Mouse (Mus musculus) hindbrain, embryonic 13.5 days (tissue): ENCODE results near the gene Trim7. TPM values are rescaled to one million over a fixed set of nuclear protein-coding genes. Genes with fewer than 3 reads are reported as not detected.
"Not testable (repeated sequence)": the region's sequence is repeated elsewhere in the genome, so short reads cannot be mapped to it uniquely, and the experiment has no call there.

ENCODE experiments used
- ATAC-seq: fragments of 200-750 bp; cut with Nextera tagmentation; 2 replicates; pipeline ENCODE4 v1.8.0; 2017; ENCODE audit warnings: moderate TSS enrichment; ENCODE audit not compliant: low FRiP score
- H3K27ac ChIP-seq: fragments of 300-500 bp; sonication (generic); 2 replicates; pipeline ENCODE4 v1.5.1; 2015; ENCODE audit warnings: inconsistent platforms, mild to moderate bottlenecking, moderate library complexity
- H3K27me3 ChIP-seq: fragments of 300-500 bp; sonication (generic); 2 replicates; pipeline ENCODE4 v1.6.1; 2015; ENCODE audit warnings: mild to moderate bottlenecking, inconsistent platforms
- H3K36me3 ChIP-seq: fragments of 300-500 bp; sonication (generic); 2 replicates; pipeline ENCODE4 v1.6.1; 2015; ENCODE audit warnings: mild to moderate bottlenecking, inconsistent platforms
- H3K4me1 ChIP-seq: fragments of 300-500 bp; sonication (generic); replicated peaks from 2 replicates; pipeline ENCODE4 v1.6.1; 2015; ENCODE audit warnings: inconsistent platforms
- H3K4me2 ChIP-seq: fragments of 300-500 bp; sonication (generic); 2 replicates; pipeline ENCODE4 v1.6.1; 2015; ENCODE audit warnings: inconsistent platforms, mild to moderate bottlenecking, moderate library complexity
- H3K4me3 ChIP-seq: fragments of 300-500 bp; sonication (generic); 2 replicates; pipeline ENCODE4 v1.5.1; 2015; ENCODE audit warnings: mild to moderate bottlenecking, inconsistent platforms
- H3K9ac ChIP-seq: fragments of 300-500 bp; sonication (generic); 2 replicates; pipeline ENCODE4 v1.6.1; 2015; ENCODE audit warnings: mild to moderate bottlenecking, inconsistent platforms
- H3K9me3 ChIP-seq: fragments of 300-500 bp; sonication (generic); 2 replicates; pipeline ENCODE4 v1.6.1; 2016; ENCODE audit warnings: inconsistent platforms
- whole genome bisulfite sequencing: fragments of 180-500 bp; shearing (Covaris S2); methylation state at CpG from one replicate; pipeline ENCODE4 v1.1.7; 2015; 5-methylcytosine and 5-hydroxymethylcytosine counted together
- polyA plus RNA-seq: library from polyadenylated mRNA; unstranded; fragments of >200 nt; fragmentation: Nextera tagmentation; extraction: Ambion mirVana; gene quantifications from 2 replicates; pipeline ENCODE4 v1.2.1, GENCODE M21; 2015

Trim7 gene
- polyA plus RNA-seq, 1 experiment from 2014 or later, result 1.0 TPM

DNA sequence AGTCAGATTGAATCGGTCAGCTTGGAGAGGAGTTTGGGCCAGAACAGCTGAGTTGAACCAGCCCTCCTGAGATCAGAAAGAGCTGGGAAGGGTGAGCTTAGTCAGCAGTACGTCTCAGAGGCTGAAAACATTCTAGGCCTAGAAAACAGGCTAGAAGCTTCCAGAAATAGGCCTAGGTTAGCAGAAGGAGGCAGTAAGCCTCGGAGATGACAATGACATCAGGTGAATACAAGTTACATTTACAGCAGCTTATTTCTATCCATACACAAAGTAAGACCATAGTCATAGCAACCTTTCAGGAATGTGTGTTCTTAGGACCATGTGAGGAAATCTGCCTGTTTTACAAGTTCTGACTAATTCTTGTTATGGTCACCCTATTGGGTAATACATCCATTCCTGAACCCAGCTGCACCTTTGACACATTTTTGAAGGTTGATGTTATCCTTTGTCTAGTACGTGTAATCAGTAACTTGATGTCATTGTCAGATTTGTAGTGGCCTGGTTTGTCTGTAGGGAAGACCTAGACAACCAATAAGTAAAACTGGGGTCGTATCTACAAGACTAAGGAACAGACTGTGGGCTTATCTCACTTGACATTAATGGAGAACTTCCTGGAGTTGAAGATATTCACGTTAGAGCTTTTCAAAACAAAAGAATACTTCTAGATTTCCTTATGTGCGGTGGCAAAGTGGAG lies 6.2 kb upstream of the Trim7 start:
- Histone ChIP-seq H3K9me3 (no peaks in the 10 kb centered on the region), H3K27ac (no peak overlapping the region), H3K9ac (no peak overlapping the region), H3K27me3 (peaks cover 23% of the 10 kb centered on the region), H3K4me1 (peaks cover 24% of the 10 kb centered on the region), H3K4me3 (no peak overlapping the region), H3K4me2 (no peak overlapping the region), H3K36me3 (no peaks in the 10 kb centered on the region)
- ATAC-seq, result no peak
- WGBS, result 80% methylated on average over 7 of the region's 7 CpGs

GRCm38 (mm10) chr11:48820308-48820674 lies 5.6 kb upstream of the Trim7 start:
- Histone ChIP-seq H3K4me3 (no peak overlapping the region), H3K27me3 (peaks cover 27% of the 10 kb centered on the region), H3K9me3 (no peaks in the 10 kb centered on the region), H3K27ac (no peak overlapping the region), H3K9ac (no peak overlapping the region), H3K36me3 (no peaks in the 10 kb centered on the region), H3K4me2 (no peak overlapping the region), H3K4me1 (peaks cover 19% of the 10 kb centered on the region)
- ATAC-seq, result no peak

DNA sequence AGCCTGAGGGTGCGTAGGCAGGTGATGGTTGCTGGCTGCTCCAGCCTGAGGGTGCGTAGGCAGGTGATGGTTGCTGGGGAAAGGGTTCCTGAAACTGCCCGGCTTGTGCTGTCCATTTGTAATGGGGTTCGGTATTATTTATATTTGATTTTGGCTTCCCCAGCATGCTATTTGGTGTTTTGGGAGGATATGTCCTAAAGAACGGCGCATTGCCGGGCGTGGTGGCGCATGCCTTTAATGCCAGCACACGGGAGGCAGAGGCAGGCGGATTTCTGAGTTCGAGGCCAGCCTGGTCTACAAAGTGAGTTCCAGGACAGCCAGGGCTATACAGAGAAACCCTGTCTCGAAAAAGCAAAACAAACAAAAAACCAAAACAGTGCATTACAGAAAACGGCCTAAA lies 4.6 kb upstream of the Trim7 start:
- H3K4me2 ChIP-seq, ATAC-seq, H3K9ac ChIP-seq, H3K4me3 ChIP-seq, H3K27ac ChIP-seq, H3K36me3 ChIP-seq, H3K9me3 ChIP-seq, H3K4me1 ChIP-seq: not testable (repeated sequence)
- peaks cover 27% of the 10 kb centered on the region for H3K27me3 ChIP-seq
- 85% methylated on average over 14 of the region's 14 CpGs for WGBS

DNA sequence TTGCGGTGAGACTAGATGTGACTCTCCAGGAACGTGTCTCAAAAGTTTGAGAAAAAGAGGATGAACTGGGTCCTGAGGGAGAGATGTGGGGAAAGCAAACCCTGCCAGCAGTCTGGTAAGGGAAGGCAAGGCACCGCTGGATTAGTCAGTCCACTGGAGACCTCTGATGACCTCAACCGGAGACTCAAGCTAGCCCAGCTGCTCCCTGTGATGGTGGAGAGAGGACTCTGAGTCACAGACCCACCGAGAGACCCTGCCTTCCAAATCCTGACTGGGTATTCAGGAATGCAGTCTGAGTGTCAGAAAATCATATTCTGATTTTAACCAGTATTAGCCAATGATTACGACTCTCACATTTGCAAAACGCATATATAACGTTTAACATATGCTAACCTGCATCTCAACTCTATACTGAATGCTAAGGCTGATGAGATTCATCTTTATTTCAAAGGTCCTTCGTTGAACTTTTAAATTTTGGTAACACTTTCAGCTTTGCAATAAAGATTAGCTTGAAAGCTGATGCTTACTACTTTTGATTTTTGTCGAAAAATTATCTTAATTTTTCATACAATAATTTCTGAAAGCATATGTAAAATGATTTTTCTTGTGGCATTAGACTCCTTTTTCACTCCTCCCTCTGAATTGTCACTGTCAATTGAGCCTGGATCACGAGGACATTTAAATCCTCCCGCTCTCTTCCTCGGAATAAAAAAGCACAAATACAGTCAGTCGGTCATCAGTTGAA lies 3.0 kb upstream of the Trim7 start:
- no peak for ATAC-seq
- WGBS, result 39% methylated on average over 14 of the region's 14 CpGs
- H3K9ac ChIP-seq, result no peak overlapping the region
- H3K4me1 ChIP-seq, result peaks cover 18% of the 10 kb centered on the region
- no peaks in the 10 kb centered on the region for H3K36me3 ChIP-seq
- no peaks in the 10 kb centered on the region for H3K9me3 ChIP-seq
- peaks cover 31% of the 10 kb centered on the region for H3K27me3 ChIP-seq
- H3K4me2 ChIP-seq, result peak overlapping the region; percentile 51
- H3K27ac ChIP-seq, result no peak overlapping the region
- H3K4me3 ChIP-seq, result peak overlapping the region; percentile 27

DNA sequence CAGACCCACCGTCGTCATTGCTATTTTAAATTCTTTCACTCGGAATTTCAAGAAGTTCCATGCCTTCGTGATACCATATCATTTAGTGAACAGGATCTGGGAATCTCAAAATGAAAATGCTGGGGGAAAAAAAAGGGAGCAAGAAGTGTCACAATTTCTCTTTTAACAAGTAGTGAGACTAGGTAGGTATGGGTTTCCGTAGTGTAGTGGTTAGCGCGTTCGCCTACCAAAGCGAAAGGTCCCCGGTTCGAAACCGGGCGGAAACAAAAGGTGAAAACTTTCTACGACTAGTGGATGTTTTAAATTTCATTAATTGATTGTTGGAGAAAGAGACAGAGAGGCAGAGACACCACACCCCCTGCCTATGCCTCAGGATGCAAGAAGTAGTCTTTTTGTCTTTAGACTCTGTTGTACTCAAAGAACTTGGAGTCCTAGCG lies 2.4 kb upstream of the Trim7 start:
- Histone ChIP-seq H3K9ac (no peak overlapping the region), H3K4me3 (peak overlapping the region; percentile 27), H3K36me3 (no peaks in the 10 kb centered on the region), H3K27me3 (peaks cover 32% of the 10 kb centered on the region), H3K27ac (no peak overlapping the region), H3K9me3 (no peaks in the 10 kb centered on the region), H3K4me1 (peaks cover 18% of the 10 kb centered on the region), H3K4me2 (peak overlapping the region; percentile 51)
- ATAC-seq, result no peak
- under 1% methylated on average over 15 of the region's 15 CpGs for WGBS

- no peak for ATAC-seq
- peaks cover 32% of the 10 kb centered on the region for H3K27me3 ChIP-seq
- H3K9me3 ChIP-seq, result no peaks in the 10 kb centered on the region
- no peak overlapping the region for H3K9ac ChIP-seq
- H3K36me3 ChIP-seq, result no peaks in the 10 kb centered on the region
- whole genome bisulfite sequencing, result 3% methylated on average over 22 of the region's 22 CpGs
- peak overlapping the region; percentile 27 for H3K4me3 ChIP-seq
- H3K27ac ChIP-seq, result no peak overlapping the region
- H3K4me2 ChIP-seq, result peak overlapping the region; percentile 51
- peaks cover 18% of the 10 kb centered on the region for H3K4me1 ChIP-seq
Observed at GRCm38 (mm10) chr11:48824311-48824830, 1.6 kb upstream of the Trim7 start.

DNA sequence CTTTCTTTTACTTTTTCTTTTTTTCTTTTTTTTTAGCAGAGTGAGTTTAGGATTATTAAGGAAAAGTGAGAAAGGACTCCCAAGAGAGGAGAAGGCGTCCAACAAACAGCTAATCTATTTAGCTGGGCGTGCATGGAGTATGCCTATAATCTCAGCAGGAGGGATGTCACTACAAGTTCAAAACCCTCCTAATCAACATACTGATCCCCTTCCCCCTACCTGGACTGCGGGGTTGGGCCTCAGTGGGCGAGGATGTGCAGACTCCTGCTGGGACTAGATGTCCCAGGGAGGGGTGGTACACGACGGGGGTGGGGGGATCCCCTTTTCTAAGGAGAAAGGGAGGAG lies 784 bp downstream of the Trim7 start:
- H3K4me1 ChIP-seq, result peaks cover 18% of the 10 kb centered on the region
- under 1% methylated on average over 6 of the region's 6 CpGs for WGBS
- ATAC-seq, result no peak
- no peaks in the 10 kb centered on the region for H3K36me3 ChIP-seq
- peak overlapping the region; percentile 45 for H3K4me3 ChIP-seq
- no peaks in the 10 kb centered on the region for H3K9me3 ChIP-seq
- no peak overlapping the region for H3K27ac ChIP-seq
- H3K4me2 ChIP-seq, result peak overlapping the region; percentile 58
- peaks cover 32% of the 10 kb centered on the region for H3K27me3 ChIP-seq
- peak overlapping the region; percentile 39; the same call in 1 of the 2 replicates for H3K9ac ChIP-seq

- peaks cover 25% of the 10 kb centered on the region for H3K27me3 ChIP-seq
- WGBS, result 70% methylated on average over 6 of the region's 6 CpGs
- no peak overlapping the region for H3K27ac ChIP-seq
- peaks cover 18% of the 10 kb centered on the region for H3K4me1 ChIP-seq
- H3K4me2 ChIP-seq, result no peak overlapping the region
- no peak overlapping the region for H3K4me3 ChIP-seq
- H3K9me3 ChIP-seq, result no peaks in the 10 kb centered on the region
- ATAC-seq, result no peak
- no peaks in the 10 kb centered on the region for H3K36me3 ChIP-seq
- H3K9ac ChIP-seq, result no peak overlapping the region
Observed at GRCm38 (mm10) chr11:48827926-48828325, 2.0 kb downstream of the Trim7 start.

DNA sequence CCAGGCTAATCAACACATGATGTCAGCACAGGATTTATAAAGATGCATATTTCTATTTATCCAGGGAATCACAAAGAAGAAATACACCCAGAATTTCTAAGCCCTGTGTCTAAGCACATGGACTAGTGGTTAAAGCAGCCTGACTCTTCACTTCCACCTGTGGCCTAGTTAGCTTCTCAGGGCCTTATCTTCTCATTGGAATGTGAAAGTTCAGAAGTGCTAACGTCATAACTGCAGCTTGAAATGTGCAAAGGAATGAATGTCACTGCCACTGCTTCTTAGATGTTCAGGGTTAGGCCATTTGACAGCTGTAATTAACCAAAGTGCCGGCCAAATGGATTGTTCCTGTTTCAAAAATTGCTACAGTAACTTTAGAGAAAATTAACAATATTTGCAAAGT lies 4.3 kb downstream of the Trim7 start:
- no peaks in the 10 kb centered on the region for H3K9me3 ChIP-seq
- no peak for ATAC-seq
- H3K36me3 ChIP-seq, result no peaks in the 10 kb centered on the region
- H3K4me3 ChIP-seq, result no peak overlapping the region
- H3K9ac ChIP-seq, result no peak overlapping the region
- H3K4me1 ChIP-seq, result peaks cover 10% of the 10 kb centered on the region
- 84% methylated on average over 2 of the region's 2 CpGs for WGBS
- H3K27me3 ChIP-seq, result peaks cover 13% of the 10 kb centered on the region; the same call in 1 of the 2 replicates
- H3K27ac ChIP-seq, result no peak overlapping the region
- H3K4me2 ChIP-seq, result no peak overlapping the region

GRCm38 (mm10) chr11:48831273-48831672 lies 5.3 kb downstream of the Trim7 start:
- no peaks in the 10 kb centered on the region for H3K36me3 ChIP-seq
- H3K9me3 ChIP-seq, result no peaks in the 10 kb centered on the region
- H3K27ac ChIP-seq, result no peak overlapping the region
- H3K4me2 ChIP-seq, result no peak overlapping the region
- no peak overlapping the region for H3K4me3 ChIP-seq
- no peak overlapping the region for H3K9ac ChIP-seq
- H3K27me3 ChIP-seq, result peaks cover 21% of the 10 kb centered on the region
- ATAC-seq, result no peak
- 74% methylated on average over 2 of the region's 2 CpGs for WGBS
- peaks cover 10% of the 10 kb centered on the region for H3K4me1 ChIP-seq

DNA sequence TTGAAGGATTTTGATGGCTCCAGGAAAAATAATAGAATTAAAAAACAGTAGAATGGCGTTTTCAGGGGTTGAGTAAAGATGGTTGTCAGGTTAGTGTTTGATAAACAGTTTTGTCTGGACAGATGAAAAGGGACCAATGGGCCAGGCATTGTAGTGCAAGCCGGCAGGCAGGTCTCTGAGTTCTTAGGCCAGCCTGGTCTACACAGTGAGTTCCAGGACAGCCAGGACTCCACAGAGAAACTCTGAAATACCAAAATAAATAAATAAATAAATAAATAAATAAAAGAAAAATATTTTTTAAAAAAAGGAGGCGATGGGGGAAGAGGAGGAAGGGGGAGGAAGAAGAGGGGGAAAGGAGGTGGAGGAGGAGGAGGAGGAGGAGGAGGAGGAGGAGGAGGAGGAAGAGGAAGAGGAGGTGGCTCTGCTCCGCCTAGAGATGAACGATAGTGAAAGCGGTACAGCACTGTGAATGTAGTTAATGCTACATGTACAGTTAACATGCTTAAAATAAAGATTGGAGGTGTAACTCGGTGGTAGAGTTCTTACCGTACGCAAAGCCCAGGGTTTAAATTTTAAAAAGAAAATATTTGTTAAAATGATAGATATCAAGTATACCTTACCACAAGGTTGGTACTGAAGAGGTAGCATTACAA lies 7.3 kb downstream of the Trim7 start:
- H3K4me2 ChIP-seq, result peak overlapping the region; percentile 60
- 46% methylated on average over 9 of the region's 9 CpGs for WGBS
- H3K4me1 ChIP-seq, result peaks cover 7% of the 10 kb centered on the region; the same call in 1 of the 2 replicates
- no peak overlapping the region for H3K27ac ChIP-seq
- no peaks in the 10 kb centered on the region for H3K9me3 ChIP-seq
- no peak overlapping the region for H3K9ac ChIP-seq
- no peaks in the 10 kb centered on the region for H3K36me3 ChIP-seq
- H3K27me3 ChIP-seq, result peaks cover 21% of the 10 kb centered on the region
- ATAC-seq, result no peak
- peak overlapping the region; percentile 54 for H3K4me3 ChIP-seq
